ENCODE assay signal across 9 mouse cellular contexts in the genomic region with DNA sequence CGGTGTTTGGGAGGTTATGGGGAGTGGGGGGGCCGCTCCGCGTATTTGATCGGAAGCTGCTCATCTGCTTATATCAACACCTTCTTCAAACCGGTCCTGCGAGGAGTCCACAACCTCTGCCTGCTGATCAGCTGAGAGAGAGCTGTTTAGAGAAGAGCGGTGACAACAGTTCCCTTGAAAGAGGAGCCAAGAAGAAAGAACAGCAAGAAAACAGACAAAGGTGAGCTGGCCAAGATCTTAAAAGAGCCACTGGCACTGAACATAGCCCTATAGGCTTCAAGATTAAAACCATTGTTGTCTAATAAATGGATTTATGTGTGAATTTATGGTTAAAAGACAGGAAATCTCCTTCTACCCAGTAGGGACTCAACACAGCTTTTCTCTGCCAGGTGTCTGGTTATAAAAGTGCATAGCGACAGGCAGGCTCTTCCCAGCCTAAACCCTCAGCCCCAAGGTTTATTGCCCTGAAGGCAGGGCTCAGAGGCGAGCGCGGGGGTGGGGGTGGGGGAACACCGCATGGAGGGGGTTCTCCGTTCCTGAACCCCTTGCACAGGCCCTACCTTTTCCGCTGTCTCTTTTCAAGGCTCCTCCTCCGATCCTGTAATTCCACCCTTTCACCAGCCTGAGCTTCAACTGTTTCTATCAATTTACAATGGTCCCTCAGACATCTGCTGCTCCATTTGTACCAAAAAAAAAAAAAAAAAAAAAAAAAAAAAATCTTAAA.
DNase-seq lines count a peak whose midpoint lies in the region; ATAC-seq and TF ChIP-seq lines count a peak whose summit lies in the region.
"Had no signal": no experiment of that assay in that cellular context is flagged by ENCODE, and none has a peak within 500 bp of the region (broad histone marks: within the 10 kb centered on the region; RNA-seq: fewer than 3 reads in every experiment).

No protein-coding gene starts in this region.

- TF ChIP-seq CTCF in intestine, postnatal 0 days (IDR thresholded peaks at IDR 0.05; ENCODE audit: low read depth), result no peak

- intact Hi-C loops in gastrocnemius, postnatal 36 days (cut with DNase I), result no loop called here

- H3K9me3 ChIP-seq in neural tube, embryonic 11.5 days (ENCODE audit: control insufficient read depth, low read length), result no peaks in the 10 kb centered on the region
- no peaks in the 10 kb centered on the region for H3K9me3 ChIP-seq in intestine, postnatal 0 days (ENCODE audit: control insufficient read depth)
- H3K9me3 ChIP-seq in liver, embryonic 11.5 days (ENCODE audit: control insufficient read depth, low read length), result no peaks in the 10 kb centered on the region
- H3K9me3 ChIP-seq: G1E had no signal

- no peaks in the 10 kb centered on the region for H3K4me1 ChIP-seq in neural tube, embryonic 11.5 days (ENCODE audit: control insufficient read depth, insufficient read depth, low read length)
- H3K4me1 ChIP-seq in intestine, postnatal 0 days (replicated peaks; ENCODE audit: control insufficient read depth, insufficient read depth, low read length), result no peaks in the 10 kb centered on the region
- H3K4me1 ChIP-seq in liver, embryonic 11.5 days (replicated peaks; ENCODE audit: control insufficient read depth, insufficient read depth, low read length), result peaks cover 20% of the 10 kb centered on the region

- H3K36me3 ChIP-seq in neural tube, embryonic 11.5 days (ENCODE audit: control insufficient read depth, insufficient read depth, low read length), result no peaks in the 10 kb centered on the region
- no peaks in the 10 kb centered on the region for H3K36me3 ChIP-seq in intestine, postnatal 0 days (ENCODE audit: control insufficient read depth, insufficient read depth)
- H3K36me3 ChIP-seq in liver, embryonic 11.5 days (ENCODE audit: control insufficient read depth, insufficient read depth, low read length), result no peaks in the 10 kb centered on the region
- H3K36me3 ChIP-seq: G1E had no signal

- no peaks in the 10 kb centered on the region for H3K27me3 ChIP-seq in neural tube, embryonic 11.5 days (ENCODE audit: control insufficient read depth, insufficient read depth, low read length)
- H3K27me3 ChIP-seq in intestine, postnatal 0 days (replicated peaks; ENCODE audit: control insufficient read depth, insufficient read depth, low read length), result no peaks in the 10 kb centered on the region
- H3K27me3 ChIP-seq in liver, embryonic 11.5 days (replicated peaks; ENCODE audit: control insufficient read depth, insufficient read depth, low read length), result no peaks in the 10 kb centered on the region

- H3K4me2 ChIP-seq in neural tube, embryonic 11.5 days (ENCODE audit: low read depth), result 0 out of 2 replicates have a peak overlapping the region, but pooled peaks have one; percentile 9
- H3K4me2 ChIP-seq in intestine, postnatal 0 days (replicated peaks; ENCODE audit: low read depth), result peak overlapping the region; percentile 48
- no peak overlapping the region for H3K4me2 ChIP-seq in liver, embryonic 11.5 days

- no peak overlapping the region for H3K4me3 ChIP-seq in neural tube, embryonic 11.5 days (ENCODE audit: low read depth, low read length)
- no peak overlapping the region for H3K4me3 ChIP-seq in intestine, postnatal 0 days (ENCODE audit: low read depth, low read length)
- no peak overlapping the region for H3K4me3 ChIP-seq in liver, embryonic 11.5 days (ENCODE audit: low read depth, low read length)

- peak; percentile 4 for DNase-seq in gastrocnemius, postnatal 25 days
- no peak for DNase-seq in gastrocnemius, postnatal 36 days
- DNase-seq in neural tube, embryonic 11.5 days (ENCODE audit: low spot score), result no peak
- no peak for DNase-seq in neural tube, embryonic 10.5 days (ENCODE audit: extremely low spot score, low spot score)
- DNase-seq in adrenal gland, adult (ENCODE audit: inconsistent age in 2 of 2, low spot score in 1 of 2), result no peak
- DNase-seq in liver, embryonic 11.5 days (ENCODE audit: low spot score), result no peak
- no peak for DNase-seq in kidney, adult 8-10 months

- no peak overlapping the region for H3K9ac ChIP-seq in neural tube, embryonic 11.5 days (ENCODE audit: low read length)
- no peak overlapping the region for H3K9ac ChIP-seq in intestine, postnatal 0 days (ENCODE audit: low read depth, low read length)
- no peak overlapping the region for H3K9ac ChIP-seq in liver, embryonic 11.5 days (ENCODE audit: low read depth, low read length)

- ATAC-seq in neural tube, embryonic 11.5 days (ENCODE audit: insufficient read depth, low FRiP score, low TSS enrichment), result no peak
- ATAC-seq in intestine, postnatal 0 days, result no peak
- no peak for ATAC-seq in liver, embryonic 11.5 days (replicated peaks; ENCODE audit: low FRiP score)

- WGBS in neural tube, embryonic 11.5 days, result 46% methylated on average over 16 of the region's 16 CpGs
- whole genome bisulfite sequencing in intestine, postnatal 0 days, result 29% methylated on average over 16 of the region's 16 CpGs
- WGBS in liver, embryonic 11.5 days, result 68% methylated on average over 16 of the region's 16 CpGs

- H3K27ac ChIP-seq in neural tube, embryonic 11.5 days (ENCODE audit: low read depth, low read length), result no peak overlapping the region
- no peak overlapping the region for H3K27ac ChIP-seq in intestine, postnatal 0 days (ENCODE audit: low read depth, low read length)
- H3K27ac ChIP-seq in liver, embryonic 11.5 days (ENCODE audit: low read depth, low read length), result no peak overlapping the region
